Mouse (Mus musculus) adipocyte (in vitro differentiated cells): ENCODE measurements at regions not wholly inside any gene's neighbourhood (a gene's known extent, or its start where the extent isn't known, plus 50 kb on each side); places are given as distances from the start of the nearest gene placed in this dataset.

Source experiments
- DNase-seq: peaks from one replicate; pipeline ENCODE4 v3.0.0-alpha.2; 2016; ENCODE audit warnings: low spot score

GRCm38 (mm10) chr7:93795210-93795609, 715.5 kb downstream of the Fam181b start:
- peak; percentile 47 for DNase-seq

GRCm38 (mm10) chr7:93835697-93836096, 756.0 kb downstream of the Fam181b start:
- DNase-seq: no peak

DNA sequence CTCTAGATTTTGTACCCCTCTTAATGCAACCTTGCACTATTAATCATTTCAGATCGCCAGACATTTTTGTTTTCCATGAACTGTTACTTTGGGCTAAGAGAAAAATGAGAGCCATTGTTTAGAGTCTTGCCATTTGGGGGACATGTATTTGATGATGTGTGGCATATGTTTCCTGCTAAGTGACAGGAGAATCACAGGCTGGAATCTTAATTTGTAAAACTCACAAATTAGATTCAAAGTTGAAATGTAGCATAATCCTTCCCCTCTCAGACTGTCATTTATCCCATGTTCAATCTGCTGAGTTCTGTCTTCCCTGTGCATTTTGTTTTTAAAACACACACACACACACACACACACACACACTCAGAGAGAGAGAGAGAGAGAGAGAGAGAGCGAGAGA, 756.5 kb downstream of the Fam181b start:
- no peak for DNase-seq

DNA sequence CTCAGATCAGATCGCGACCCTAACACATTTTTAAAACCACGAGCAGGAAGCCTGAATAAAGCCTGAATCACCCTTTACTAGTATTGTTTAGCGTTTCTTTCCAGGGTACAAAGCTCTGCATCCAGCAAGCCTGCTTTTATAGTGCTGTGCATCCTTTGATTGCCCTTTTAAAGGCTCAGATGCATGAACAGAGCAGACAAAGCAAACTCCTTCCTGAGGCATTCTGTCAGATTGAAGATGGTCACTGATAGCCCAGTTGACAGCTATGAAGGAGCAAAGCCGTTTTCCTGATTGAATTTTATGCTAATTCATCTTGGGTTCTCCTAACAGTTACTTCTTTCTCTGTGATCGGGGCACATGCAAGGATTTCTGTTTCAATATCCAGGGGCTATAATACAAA, 775.4 kb downstream of the Fam181b start:
- no peak for DNase-seq

DNA sequence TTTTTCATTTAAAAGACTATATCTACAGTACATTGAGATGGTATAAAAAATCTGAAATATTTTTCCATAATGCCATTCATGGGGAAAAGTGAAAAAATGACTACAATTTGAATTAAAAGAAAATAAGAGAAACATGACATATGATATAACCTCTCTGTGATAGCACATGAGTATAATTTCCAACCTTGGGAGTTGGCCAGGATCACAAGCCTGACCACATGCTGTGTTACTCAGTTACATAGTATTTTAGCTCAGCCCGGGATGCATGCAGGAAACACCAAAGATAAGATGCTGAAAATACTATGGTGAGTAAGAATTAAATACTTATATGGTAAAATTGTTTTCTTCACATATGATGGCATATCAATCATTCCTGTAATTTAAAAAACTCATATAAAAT, 814.0 kb downstream of the Fam181b start:
- no peak for DNase-seq

- DNase-seq: no peak
Measured at GRCm38 (mm10) chr7:93896921-93897320, 817.3 kb downstream of the Fam181b start.

- DNase-seq: no peak
Measured at GRCm38 (mm10) chr7:93902770-93903169, 823.1 kb downstream of the Fam181b start.

DNA sequence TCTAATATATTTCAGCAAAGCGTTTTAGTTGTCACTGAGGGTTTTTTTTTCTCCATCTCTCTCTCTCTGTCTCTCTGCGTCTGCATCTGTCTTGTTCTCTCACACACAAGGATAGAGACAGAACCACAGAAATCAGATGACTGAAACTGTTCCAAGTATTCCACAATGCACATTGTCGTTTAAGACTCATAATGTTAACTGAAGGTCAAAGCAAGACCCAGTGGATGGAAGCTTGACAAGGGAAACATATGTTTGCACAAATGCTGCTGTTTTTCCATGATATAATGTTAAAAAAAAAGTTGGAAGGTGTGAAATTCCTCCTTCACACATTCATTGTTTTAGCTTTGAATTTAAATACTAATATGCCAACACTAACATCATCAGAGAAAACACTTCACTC, 857.3 kb downstream of the Fam181b start:
- DNase-seq: peak; percentile 24

DNA sequence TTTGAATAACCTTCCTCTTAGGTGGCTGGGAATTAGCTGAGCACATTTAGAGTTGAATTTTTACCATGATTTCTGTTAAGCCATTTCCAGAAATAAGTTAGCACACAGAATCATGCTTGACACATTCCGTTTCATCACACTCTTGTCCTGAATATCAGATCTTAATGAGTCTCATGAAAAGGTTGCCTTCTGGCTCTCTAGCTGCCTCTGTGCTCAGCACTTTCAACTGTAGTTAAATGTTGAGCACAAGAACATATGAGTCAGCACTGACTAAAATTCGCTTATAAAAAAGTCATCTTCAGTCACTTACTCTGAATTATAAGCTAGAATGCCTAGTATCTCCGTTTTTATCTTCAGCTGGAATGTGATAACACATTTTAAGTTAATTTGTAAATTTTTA, 902.4 kb downstream of the Fam181b start:
- no peak for DNase-seq

DNA sequence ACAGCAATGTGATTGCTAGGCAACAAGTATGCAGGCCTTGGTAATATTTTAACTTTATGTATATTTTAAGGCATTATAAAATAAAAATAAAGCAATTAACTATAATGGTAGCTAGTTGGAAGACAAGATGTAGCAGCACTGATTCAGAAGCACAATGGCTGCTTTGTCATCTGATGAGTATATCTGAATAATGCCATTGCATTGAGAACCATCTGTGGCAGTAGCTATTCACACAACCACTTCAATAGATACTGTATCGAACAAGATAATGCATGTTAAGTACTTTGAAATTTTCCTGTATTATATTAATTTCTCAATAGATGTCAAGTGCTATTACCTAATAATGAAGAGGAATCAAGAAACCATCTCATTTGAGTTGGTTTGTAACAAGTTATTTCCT, 923.1 kb downstream of the Fam181b start:
- DNase-seq: no peak

GRCm38 (mm10) chr7:94042466-94043030, 962.9 kb downstream of the Fam181b start:
- DNase-seq: no peak

DNA sequence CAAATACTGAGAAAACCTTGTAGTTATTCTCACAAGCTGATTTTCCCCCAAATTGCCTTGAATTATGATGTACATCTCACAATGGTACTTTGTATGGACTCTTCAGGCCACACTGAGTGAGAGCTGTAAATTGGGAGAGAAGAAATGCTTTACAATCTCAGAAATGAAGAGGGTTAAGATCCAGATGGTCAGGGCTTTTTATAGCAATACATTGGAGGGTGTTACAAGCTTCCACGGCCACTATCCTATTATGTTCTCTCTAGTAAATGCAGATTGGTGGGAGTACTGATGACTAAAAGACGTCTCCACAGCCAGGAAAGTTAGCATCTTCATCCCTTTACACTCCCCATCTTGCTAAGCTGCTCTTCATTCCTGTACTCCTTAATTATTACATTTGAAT, 965.8 kb downstream of the Fam181b start:
- DNase-seq: no peak

DNA sequence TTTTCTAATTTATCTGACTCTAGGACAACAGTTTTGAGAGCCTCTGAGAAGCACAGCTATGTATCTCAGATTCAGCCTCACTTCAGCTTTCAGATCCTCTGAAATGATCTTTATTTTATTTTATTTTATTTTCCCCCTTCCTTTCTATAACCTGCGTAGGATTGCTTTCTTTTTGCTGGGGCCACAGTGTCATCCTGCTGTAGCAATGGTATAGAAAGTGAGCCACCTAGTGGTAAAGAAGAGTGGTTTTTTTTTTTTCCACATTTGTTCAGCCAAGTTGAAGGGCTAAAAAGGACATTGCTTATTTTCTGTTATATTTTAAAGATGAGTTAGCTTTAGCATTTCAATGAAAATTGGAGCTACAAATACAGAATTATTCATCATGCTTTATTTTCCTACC, 966.4 kb downstream of the Fam181b start:
- DNase-seq: peak; percentile 30

DNA sequence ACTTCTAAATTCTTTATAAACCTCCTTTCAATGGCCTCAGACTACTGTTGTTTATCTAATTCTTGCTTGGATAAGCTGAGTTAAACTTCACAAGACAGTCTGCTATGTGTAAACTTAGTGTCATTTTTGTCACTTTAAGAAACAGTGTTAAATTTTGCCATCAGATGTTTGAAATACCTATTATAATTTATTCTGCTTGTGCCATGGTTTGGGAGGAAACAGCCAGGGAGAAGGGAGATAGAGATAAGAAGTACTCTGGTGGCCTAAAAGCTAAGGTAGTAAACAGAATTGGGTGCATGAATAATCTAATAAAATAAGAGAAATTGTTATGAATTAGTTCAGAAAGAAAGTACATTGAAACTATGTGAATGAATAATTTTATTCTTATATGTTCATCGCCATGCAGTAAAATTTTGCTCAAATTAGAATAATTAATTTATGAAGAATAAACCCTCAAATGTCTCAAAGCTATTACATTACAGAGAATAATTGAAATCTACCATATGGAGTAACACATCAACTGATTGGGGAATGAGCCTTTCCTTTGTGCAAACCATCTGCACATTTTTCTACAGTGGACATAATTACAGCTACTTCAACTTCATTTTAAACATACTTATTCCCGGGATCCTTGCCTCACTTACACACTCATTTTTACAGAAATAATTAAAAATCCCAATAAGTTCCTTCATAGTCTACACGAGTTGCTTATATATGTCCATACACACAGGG, 982.3 kb downstream of the Fam181b start:
- no peak for DNase-seq
